Mouse (Mus musculus): ENCODE measurements around the gene Id2. TPM values are rescaled to one million over a fixed set of nuclear protein-coding genes. Genes with fewer than 3 reads are reported as not detected.

Id2 gene
- polyA plus RNA-seq, 1 experiment = 114 TPM

DNA sequence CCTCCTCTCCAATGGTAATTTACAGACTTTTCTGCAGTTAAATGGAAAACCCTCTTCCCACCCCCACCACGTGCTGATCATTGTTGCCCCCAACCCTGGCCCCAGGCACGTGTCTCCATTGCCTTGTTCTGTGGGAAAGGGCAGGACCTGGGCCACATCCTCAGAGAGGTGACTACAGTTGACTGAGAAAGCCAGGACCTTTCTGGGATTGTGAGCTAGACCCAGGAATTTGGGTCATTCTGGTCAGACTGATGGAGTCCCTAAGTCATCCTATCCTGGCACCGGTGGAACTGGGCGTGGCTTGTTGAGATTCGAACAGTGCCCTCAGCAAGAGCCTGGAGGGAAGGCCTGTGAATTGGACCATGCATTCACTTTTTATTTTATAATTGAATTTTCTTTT is 4.4 kb upstream of the Id2 start:
- Histone ChIP-seq H3K36me3 (ENCODE audit: control insufficient read depth, insufficient read depth, low read length) (no peaks in the 10 kb centered on the region), H3K27ac (ENCODE audit: control insufficient read depth, insufficient read depth, low read length) (no peak overlapping the region), H3K4me1 (replicated peaks; ENCODE audit: control insufficient read depth, insufficient read depth, low read length) (peaks cover 35% of the 10 kb centered on the region), H3K27me3 (ENCODE audit: control insufficient read depth, insufficient read depth, low read length) (peaks cover 13% of the 10 kb centered on the region), H3K4me3 (ENCODE audit: control insufficient read depth, insufficient read depth, low read length) (no peak overlapping the region)
- TF ChIP-seq CTCF (IDR thresholded peaks at IDR 0.05; ENCODE audit: borderline replicate concordance, control insufficient read depth, extremely low read depth, insufficient read depth, low read length, poor library complexity) (no peak), POLR2A (IDR thresholded peaks at IDR 0.05; ENCODE audit: control insufficient read depth, extremely low read depth, insufficient read depth, low read length, poor library complexity) (no peak)
- no peak for DNase-seq
- WGBS = 53% methylated on average over 5 of the region's 5 CpGs

DNA sequence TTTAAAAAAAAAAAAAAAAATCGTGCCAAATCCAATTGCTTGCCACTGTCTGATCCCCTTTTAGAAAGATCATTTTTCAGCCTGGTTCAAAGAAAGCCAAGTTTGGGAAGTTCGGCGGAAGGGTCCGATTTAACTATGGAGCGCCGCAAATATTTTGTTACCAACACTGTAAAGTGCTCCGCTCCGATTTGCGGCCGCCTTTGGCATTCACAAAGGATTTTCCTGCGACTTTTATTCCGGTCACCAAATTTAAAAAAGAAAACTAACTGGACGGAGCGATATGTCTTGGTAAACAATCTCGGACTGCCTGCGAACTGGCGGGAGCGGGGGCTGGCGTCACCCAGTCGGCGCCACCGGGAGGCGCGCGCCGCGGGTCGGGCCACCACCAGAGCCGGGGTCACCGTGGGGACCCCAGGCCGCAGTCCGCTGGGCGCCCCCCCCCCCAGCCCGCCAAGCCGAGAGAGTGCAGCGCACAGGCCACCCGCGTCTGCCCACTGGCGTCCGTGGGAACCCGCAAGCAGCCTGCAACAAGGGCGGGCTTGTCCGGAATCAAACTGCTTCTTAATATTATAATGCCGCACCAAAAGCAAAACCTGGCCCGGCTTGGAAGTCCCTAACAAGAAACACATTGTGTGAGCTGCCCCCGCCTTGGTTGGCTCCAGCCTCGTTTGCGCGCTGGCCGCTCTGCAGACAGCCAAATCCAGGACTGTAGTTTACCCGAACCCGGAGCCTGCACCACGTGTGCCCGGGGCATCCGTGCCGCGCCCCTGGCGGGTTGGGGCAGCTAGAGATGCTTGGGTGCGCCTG is 3.7 kb upstream of the Id2 start:
- TF ChIP-seq POLR2A (IDR thresholded peaks at IDR 0.05; ENCODE audit: control insufficient read depth, extremely low read depth, insufficient read depth, low read length, poor library complexity) = no peak
- TF ChIP-seq CTCF (IDR thresholded peaks at IDR 0.05; ENCODE audit: borderline replicate concordance, control insufficient read depth, extremely low read depth, insufficient read depth, low read length, poor library complexity) = no peak
- DNase-seq = no peak
- Histone ChIP-seq H3K4me3 (ENCODE audit: control insufficient read depth, insufficient read depth, low read length) (peak overlapping the region; percentile 27), H3K27me3 (ENCODE audit: control insufficient read depth, insufficient read depth, low read length) (peaks cover 13% of the 10 kb centered on the region), H3K4me1 (replicated peaks; ENCODE audit: control insufficient read depth, insufficient read depth, low read length) (peaks cover 36% of the 10 kb centered on the region), H3K36me3 (ENCODE audit: control insufficient read depth, insufficient read depth, low read length) (no peaks in the 10 kb centered on the region), H3K27ac (ENCODE audit: control insufficient read depth, insufficient read depth, low read length) (no peak overlapping the region)
- 2% methylated on average over 59 of the region's 59 CpGs for WGBS

GRCm38 (mm10) chr12:25099563-25100408 is 2.8 kb upstream of the Id2 start:
- Histone ChIP-seq H3K27ac (ENCODE audit: control insufficient read depth, insufficient read depth, low read length) (no peak overlapping the region), H3K36me3 (ENCODE audit: control insufficient read depth, insufficient read depth, low read length) (no peaks in the 10 kb centered on the region), H3K4me3 (ENCODE audit: control insufficient read depth, insufficient read depth, low read length) (0 out of 2 replicates have a peak overlapping the region, but pooled peaks have one; percentile 7), H3K27me3 (ENCODE audit: control insufficient read depth, insufficient read depth, low read length) (peaks cover 13% of the 10 kb centered on the region), H3K4me1 (replicated peaks; ENCODE audit: control insufficient read depth, insufficient read depth, low read length) (peaks cover 38% of the 10 kb centered on the region)
- WGBS = under 1% methylated on average over 38 of the region's 38 CpGs
- no peak for DNase-seq
- TF ChIP-seq POLR2A (IDR thresholded peaks at IDR 0.05; ENCODE audit: control insufficient read depth, extremely low read depth, insufficient read depth, low read length, poor library complexity) (no peak), CTCF (IDR thresholded peaks at IDR 0.05; ENCODE audit: borderline replicate concordance, control insufficient read depth, extremely low read depth, insufficient read depth, low read length, poor library complexity) (no peak)

DNA sequence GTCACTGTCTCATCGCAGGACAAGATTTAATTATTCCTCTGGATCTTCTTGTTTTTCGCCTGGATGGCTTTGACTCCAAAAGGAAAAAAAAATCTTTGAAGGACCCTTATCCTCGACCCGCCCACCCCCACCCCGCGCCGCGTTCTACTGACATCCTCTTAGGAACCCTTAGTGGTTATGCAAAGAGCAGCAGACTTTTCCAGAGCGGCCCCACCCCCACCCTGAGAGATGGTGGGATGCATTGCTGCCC is 2.3 kb upstream of the Id2 start:
- Histone ChIP-seq H3K27ac (ENCODE audit: control insufficient read depth, insufficient read depth, low read length) (no peak overlapping the region), H3K4me1 (replicated peaks; ENCODE audit: control insufficient read depth, insufficient read depth, low read length) (peaks cover 38% of the 10 kb centered on the region), H3K27me3 (ENCODE audit: control insufficient read depth, insufficient read depth, low read length) (peaks cover 13% of the 10 kb centered on the region), H3K4me3 (ENCODE audit: control insufficient read depth, insufficient read depth, low read length) (no peak overlapping the region), H3K36me3 (ENCODE audit: control insufficient read depth, insufficient read depth, low read length) (no peaks in the 10 kb centered on the region)
- TF ChIP-seq CTCF (IDR thresholded peaks at IDR 0.05; ENCODE audit: borderline replicate concordance, control insufficient read depth, extremely low read depth, insufficient read depth, low read length, poor library complexity) (no peak), POLR2A (IDR thresholded peaks at IDR 0.05; ENCODE audit: control insufficient read depth, extremely low read depth, insufficient read depth, low read length, poor library complexity) (no peak)
- DNase-seq = no peak
- 3% methylated on average over 9 of the region's 9 CpGs for WGBS

DNA sequence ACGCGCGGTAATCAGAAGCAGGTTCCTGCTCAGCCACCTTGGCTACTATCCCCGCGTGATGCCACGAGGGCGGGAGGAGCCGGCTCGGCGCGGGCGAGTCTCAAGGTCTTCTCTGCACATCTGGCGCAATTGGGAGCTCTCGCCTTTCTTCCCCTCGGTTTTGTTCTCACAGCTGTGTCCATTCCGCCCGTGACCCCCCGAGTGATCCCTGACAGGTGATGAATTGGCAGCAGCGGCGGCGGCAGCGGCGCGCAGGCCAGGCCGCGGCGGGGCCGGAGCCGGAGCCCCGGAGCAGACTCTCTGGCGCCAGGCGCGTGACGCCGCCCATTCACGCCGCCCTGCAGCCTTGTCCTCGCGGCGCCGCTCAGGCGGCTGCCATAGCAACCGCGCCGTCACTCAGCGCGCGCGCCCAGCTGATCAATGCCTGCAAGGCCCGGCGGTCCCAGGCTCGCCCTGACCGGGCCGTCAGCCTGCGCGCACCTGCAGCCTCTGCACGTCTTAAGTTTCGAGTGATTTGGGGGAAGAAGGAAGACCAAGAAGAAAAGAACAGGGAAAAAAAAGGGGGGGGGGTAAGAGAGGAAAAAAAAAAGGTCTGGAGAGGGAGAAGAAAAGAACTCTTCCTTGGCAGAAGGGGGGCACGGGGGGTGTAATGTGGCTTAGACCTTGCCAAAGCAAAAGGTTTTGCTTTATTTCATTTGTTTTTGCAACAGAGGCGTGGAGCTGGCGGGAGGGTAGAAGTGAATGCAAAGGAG is 1.8 kb upstream of the Id2 start:
- peaks cover 38% of the 10 kb centered on the region for H3K4me1 ChIP-seq (replicated peaks; ENCODE audit: control insufficient read depth, insufficient read depth, low read length)
- peak; percentile 65 for DNase-seq
- H3K36me3 ChIP-seq (ENCODE audit: control insufficient read depth, insufficient read depth, low read length) = no peaks in the 10 kb centered on the region
- no peak overlapping the region for H3K27ac ChIP-seq (ENCODE audit: control insufficient read depth, insufficient read depth, low read length)
- H3K4me3 ChIP-seq (ENCODE audit: control insufficient read depth, insufficient read depth, low read length) = peak overlapping the region; percentile 39
- under 1% methylated on average over 61 of the region's 61 CpGs for WGBS
- H3K27me3 ChIP-seq (ENCODE audit: control insufficient read depth, insufficient read depth, low read length) = peaks cover 13% of the 10 kb centered on the region
- TF ChIP-seq POLR2A (IDR thresholded peaks at IDR 0.05; ENCODE audit: control insufficient read depth, extremely low read depth, insufficient read depth, low read length, poor library complexity) (no peak), CTCF (IDR thresholded peaks at IDR 0.05; ENCODE audit: borderline replicate concordance, control insufficient read depth, extremely low read depth, insufficient read depth, low read length, poor library complexity) (no peak)

GRCm38 (mm10) chr12:25098161-25098550 is 1.2 kb upstream of the Id2 start:
- WGBS = 3% methylated on average over 10 of the region's 10 CpGs
- Histone ChIP-seq H3K36me3 (ENCODE audit: control insufficient read depth, insufficient read depth, low read length) (no peaks in the 10 kb centered on the region), H3K4me3 (ENCODE audit: control insufficient read depth, insufficient read depth, low read length) (peak overlapping the region; percentile 39), H3K27me3 (ENCODE audit: control insufficient read depth, insufficient read depth, low read length) (peaks cover 13% of the 10 kb centered on the region), H3K27ac (ENCODE audit: control insufficient read depth, insufficient read depth, low read length) (no peak overlapping the region), H3K4me1 (replicated peaks; ENCODE audit: control insufficient read depth, insufficient read depth, low read length) (peaks cover 43% of the 10 kb centered on the region)
- no peak for TF ChIP-seq POLR2A (IDR thresholded peaks at IDR 0.05; ENCODE audit: control insufficient read depth, extremely low read depth, insufficient read depth, low read length, poor library complexity)
- TF ChIP-seq CTCF (IDR thresholded peaks at IDR 0.05; ENCODE audit: borderline replicate concordance, control insufficient read depth, extremely low read depth, insufficient read depth, low read length, poor library complexity) = no peak
- DNase-seq = no peak

Data from thymus, adult 2 months (tissue).